Mouse (Mus musculus): Measurements from ENCODE around the gene Adra2a. TPM values are rescaled to one million over a fixed set of nuclear protein-coding genes. Genes with fewer than 3 reads are reported as not detected.

Gene Adra2a
- polyA plus RNA-seq, 1 experiment from 2014 or later, result 0.48 TPM

DNA sequence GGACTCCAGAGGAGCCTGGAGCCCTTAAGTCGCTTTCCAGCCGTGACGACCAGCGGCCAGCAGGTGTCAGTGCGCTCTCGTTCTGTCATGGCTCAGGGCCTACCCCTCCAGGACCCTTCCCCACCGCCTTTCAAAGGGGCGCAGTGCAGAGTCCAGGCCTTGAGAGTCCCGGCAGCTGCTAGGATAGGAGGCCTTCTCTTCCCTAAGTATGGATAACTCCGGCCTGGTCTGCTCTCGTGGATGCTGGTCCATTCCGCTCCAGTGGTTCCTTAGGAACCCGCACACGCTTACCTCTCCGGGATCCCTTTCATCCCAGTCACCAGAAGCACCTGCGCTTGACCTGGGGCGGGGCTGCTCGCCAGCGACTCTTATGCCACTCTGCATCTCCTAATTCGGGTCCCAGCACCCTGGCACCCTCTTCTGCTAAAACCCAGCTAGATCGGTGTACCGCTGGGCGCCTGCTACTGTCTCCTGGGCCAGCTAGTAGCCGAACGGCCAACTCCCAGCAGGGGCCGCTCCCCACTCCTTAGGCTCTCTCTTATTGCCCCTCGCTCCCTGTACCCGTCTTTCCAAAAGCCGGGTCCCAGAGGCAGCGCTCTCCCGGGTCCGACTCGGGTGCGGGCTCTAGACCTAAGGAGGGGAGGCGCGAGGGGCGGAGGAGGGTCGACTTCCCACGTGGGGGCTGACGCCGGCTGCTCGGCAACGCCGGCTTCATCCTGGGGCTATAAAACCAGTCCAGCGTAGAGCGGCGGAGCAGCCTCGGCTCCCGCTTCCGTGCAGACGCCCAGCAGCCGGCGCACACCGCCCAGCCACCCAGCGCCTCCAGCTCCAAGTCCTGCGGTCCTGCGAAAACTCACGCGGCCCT is 788 bp downstream of the Adra2a start:
- H3K36me3 ChIP-seq (ENCODE audit: control insufficient read depth, insufficient read depth, low read length), result no peaks in the 10 kb centered on the region
- H3K4me1 ChIP-seq (ENCODE audit: control insufficient read depth, insufficient read depth, low read length), result peaks cover 32% of the 10 kb centered on the region
- peak overlapping the region; percentile 55 for H3K4me3 ChIP-seq (ENCODE audit: low read depth, low read length)
- peak; percentile 59 for ATAC-seq (ENCODE audit: insufficient number of reproducible peaks, insufficient read depth, low FRiP score, low read depth)
- under 1% methylated on average over 58 of the region's 59 CpGs for WGBS
- peaks cover 8% of the 10 kb centered on the region; the same call in 1 of the 2 replicates for H3K27me3 ChIP-seq (ENCODE audit: control insufficient read depth, insufficient read depth, low read length)
- no peak overlapping the region; the same call in 1 of the 2 replicates for H3K27ac ChIP-seq (ENCODE audit: low read length)
- H3K9me3 ChIP-seq (ENCODE audit: control insufficient read depth, low read depth, low read length), result no peaks in the 10 kb centered on the region
- peak overlapping the region; percentile 22; the same call in 1 of the 2 replicates for H3K9ac ChIP-seq (replicated peaks; ENCODE audit: low read depth, low read length)
- H3K4me2 ChIP-seq (replicated peaks; ENCODE audit: low read depth, low read length), result peak overlapping the region; percentile 99

GRCm38 (mm10) chr19:54045412-54045811 is 1.5 kb downstream of the Adra2a start:
- ATAC-seq (ENCODE audit: insufficient number of reproducible peaks, insufficient read depth, low FRiP score, low read depth), result peak; percentile 12; the same call in 1 of the 2 replicates
- Histone ChIP-seq H3K4me1 (ENCODE audit: control insufficient read depth, insufficient read depth, low read length) (peaks cover 32% of the 10 kb centered on the region), H3K36me3 (ENCODE audit: control insufficient read depth, insufficient read depth, low read length) (no peaks in the 10 kb centered on the region), H3K27me3 (ENCODE audit: control insufficient read depth, insufficient read depth, low read length) (peaks cover 8% of the 10 kb centered on the region; the same call in 1 of the 2 replicates), H3K4me3 (ENCODE audit: low read depth, low read length) (peak overlapping the region; percentile 55), H3K4me2 (replicated peaks; ENCODE audit: low read depth, low read length) (peak overlapping the region; percentile 99), H3K27ac (ENCODE audit: low read length) (no peak overlapping the region; the same call in 1 of the 2 replicates), H3K9ac (replicated peaks; ENCODE audit: low read depth, low read length) (peak overlapping the region; percentile 22; the same call in 1 of the 2 replicates), H3K9me3 (ENCODE audit: control insufficient read depth, low read depth, low read length) (no peaks in the 10 kb centered on the region)
- WGBS, result under 1% methylated on average over 29 of the region's 29 CpGs

DNA sequence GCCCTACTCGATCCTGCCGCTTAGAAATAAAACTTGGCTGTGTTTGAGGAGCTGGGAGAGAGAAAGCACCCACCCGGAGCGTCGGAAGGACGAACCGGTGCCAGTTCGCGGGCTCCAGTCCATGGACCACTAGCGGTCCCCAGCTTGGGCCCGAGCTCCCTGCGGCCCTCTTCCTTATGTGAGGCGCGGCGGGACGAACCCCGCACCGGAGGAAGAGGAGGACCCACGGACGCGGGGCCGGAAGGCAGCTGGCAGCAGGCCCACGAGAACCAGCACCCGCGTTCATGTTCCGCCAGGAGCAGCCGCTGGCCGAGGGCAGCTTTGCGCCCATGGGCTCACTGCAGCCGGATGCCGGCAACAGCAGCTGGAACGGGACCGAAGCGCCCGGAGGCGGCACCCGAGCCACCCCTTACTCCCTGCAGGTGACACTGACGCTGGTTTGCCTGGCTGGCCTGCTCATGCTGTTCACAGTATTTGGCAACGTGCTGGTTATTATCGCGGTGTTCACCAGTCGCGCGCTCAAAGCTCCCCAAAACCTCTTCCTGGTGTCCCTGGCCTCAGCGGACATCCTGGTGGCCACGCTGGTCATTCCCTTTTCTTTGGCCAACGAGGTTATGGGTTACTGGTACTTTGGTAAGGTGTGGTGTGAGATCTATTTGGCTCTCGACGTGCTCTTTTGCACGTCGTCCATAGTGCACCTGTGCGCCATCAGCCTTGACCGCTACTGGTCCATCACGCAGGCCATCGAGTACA is 2.2 kb downstream of the Adra2a start:
- peaks cover 8% of the 10 kb centered on the region; the same call in 1 of the 2 replicates for H3K27me3 ChIP-seq (ENCODE audit: control insufficient read depth, insufficient read depth, low read length)

GRCm38 (mm10) chr19:54046684-54047070 is 2.7 kb downstream of the Adra2a start:
- WGBS, result under 1% methylated on average over 40 of the region's 46 CpGs
- H3K36me3 ChIP-seq (ENCODE audit: control insufficient read depth, insufficient read depth, low read length), result no peaks in the 10 kb centered on the region
- H3K9me3 ChIP-seq (ENCODE audit: control insufficient read depth, low read depth, low read length), result no peaks in the 10 kb centered on the region
- H3K4me2 ChIP-seq (replicated peaks; ENCODE audit: low read depth, low read length), result peak overlapping the region; percentile 99
- no peak overlapping the region for H3K27ac ChIP-seq (ENCODE audit: low read length)
- peak overlapping the region; percentile 18; the same call in 1 of the 2 replicates for H3K9ac ChIP-seq (replicated peaks; ENCODE audit: low read depth, low read length)
- peak overlapping the region; percentile 55 for H3K4me3 ChIP-seq (ENCODE audit: low read depth, low read length)
- peaks cover 32% of the 10 kb centered on the region for H3K4me1 ChIP-seq (ENCODE audit: control insufficient read depth, insufficient read depth, low read length)
- peaks cover 8% of the 10 kb centered on the region; the same call in 1 of the 2 replicates for H3K27me3 ChIP-seq (ENCODE audit: control insufficient read depth, insufficient read depth, low read length)
- no peak for ATAC-seq (ENCODE audit: insufficient number of reproducible peaks, insufficient read depth, low FRiP score, low read depth)

More for the DNA sequence above, 2.2 kb downstream of the Adra2a start:
- peak overlapping the region; percentile 99 for H3K4me2 ChIP-seq (replicated peaks; ENCODE audit: low read depth, low read length)
- H3K4me3 ChIP-seq (ENCODE audit: low read depth, low read length), result peak overlapping the region; percentile 55
- no peaks in the 10 kb centered on the region for H3K36me3 ChIP-seq (ENCODE audit: control insufficient read depth, insufficient read depth, low read length)
- H3K9ac ChIP-seq (replicated peaks; ENCODE audit: low read depth, low read length), result no peak overlapping the region; the same call in 1 of the 2 replicates
- H3K9me3 ChIP-seq (ENCODE audit: control insufficient read depth, low read depth, low read length), result no peaks in the 10 kb centered on the region
- WGBS, result 3% methylated on average over 55 of the region's 55 CpGs
- H3K4me1 ChIP-seq (ENCODE audit: control insufficient read depth, insufficient read depth, low read length), result peaks cover 32% of the 10 kb centered on the region
- ATAC-seq (ENCODE audit: insufficient number of reproducible peaks, insufficient read depth, low FRiP score, low read depth), result no peak
- H3K27ac ChIP-seq (ENCODE audit: low read length), result no peak overlapping the region

GRCm38 (mm10) chr19:54047386-54048050 is 3.6 kb downstream of the Adra2a start:
- H3K9me3 ChIP-seq (ENCODE audit: control insufficient read depth, low read depth, low read length), result no peaks in the 10 kb centered on the region
- peaks cover 32% of the 10 kb centered on the region for H3K4me1 ChIP-seq (ENCODE audit: control insufficient read depth, insufficient read depth, low read length)
- H3K27me3 ChIP-seq (ENCODE audit: control insufficient read depth, insufficient read depth, low read length), result peaks cover 8% of the 10 kb centered on the region; the same call in 1 of the 2 replicates
- no peak for ATAC-seq (ENCODE audit: insufficient number of reproducible peaks, insufficient read depth, low FRiP score, low read depth)
- no peaks in the 10 kb centered on the region for H3K36me3 ChIP-seq (ENCODE audit: control insufficient read depth, insufficient read depth, low read length)
- 0 out of 2 replicates have a peak overlapping the region, but pooled peaks have one; percentile 18 for H3K9ac ChIP-seq (replicated peaks; ENCODE audit: low read depth, low read length)
- H3K4me2 ChIP-seq (replicated peaks; ENCODE audit: low read depth, low read length), result peak overlapping the region; percentile 99
- peak overlapping the region; percentile 55 for H3K4me3 ChIP-seq (ENCODE audit: low read depth, low read length)
- no peak overlapping the region for H3K27ac ChIP-seq (ENCODE audit: low read length)
- whole genome bisulfite sequencing, result 4% methylated on average over 27 of the region's 27 CpGs

DNA sequence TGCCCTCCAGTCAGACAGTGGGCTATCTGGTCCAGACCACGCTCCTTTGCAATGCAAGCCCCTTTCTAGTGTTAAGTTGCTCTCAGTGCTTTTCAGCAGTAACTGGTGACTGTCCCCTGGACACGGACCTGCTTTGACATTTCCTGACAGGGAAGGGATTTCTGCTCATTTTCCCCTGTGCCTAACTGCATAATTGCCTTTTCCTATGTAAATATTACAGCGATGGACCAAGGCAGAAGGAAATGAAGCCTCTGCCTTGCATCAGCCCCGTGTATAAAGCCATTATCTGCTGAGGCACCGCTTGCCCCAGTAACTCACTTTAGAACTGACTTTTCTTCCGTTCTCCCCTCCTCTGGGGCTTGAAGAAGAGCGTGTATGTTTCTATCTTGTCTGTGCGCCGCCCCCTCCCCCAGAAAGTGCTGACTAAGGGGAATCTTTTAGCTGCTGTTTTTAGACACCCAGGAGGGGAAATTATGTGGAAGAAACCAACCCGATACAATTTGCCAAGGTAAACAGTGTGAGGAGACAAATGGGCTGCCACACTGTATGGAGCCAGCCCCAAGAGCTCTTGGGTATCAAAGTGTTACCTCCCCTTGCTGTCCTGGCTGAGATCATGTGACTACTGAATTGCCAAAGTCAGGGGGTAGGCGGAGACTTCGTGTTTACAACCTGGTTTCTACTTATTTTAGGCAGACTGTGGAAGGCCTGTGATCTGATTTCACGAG is 4.4 kb downstream of the Adra2a start:
- Histone ChIP-seq H3K9ac (replicated peaks; ENCODE audit: low read depth, low read length) (no peak overlapping the region), H3K4me3 (ENCODE audit: low read depth, low read length) (no peak overlapping the region), H3K9me3 (ENCODE audit: control insufficient read depth, low read depth, low read length) (no peaks in the 10 kb centered on the region), H3K4me2 (replicated peaks; ENCODE audit: low read depth, low read length) (no peak overlapping the region), H3K4me1 (ENCODE audit: control insufficient read depth, insufficient read depth, low read length) (peaks cover 32% of the 10 kb centered on the region), H3K27ac (ENCODE audit: low read length) (no peak overlapping the region), H3K27me3 (ENCODE audit: control insufficient read depth, insufficient read depth, low read length) (peaks cover 8% of the 10 kb centered on the region; the same call in 1 of the 2 replicates), H3K36me3 (ENCODE audit: control insufficient read depth, insufficient read depth, low read length) (no peaks in the 10 kb centered on the region)
- 11% methylated on average over 13 of the region's 13 CpGs for WGBS
- no peak for ATAC-seq (ENCODE audit: insufficient number of reproducible peaks, insufficient read depth, low FRiP score, low read depth)

DNA sequence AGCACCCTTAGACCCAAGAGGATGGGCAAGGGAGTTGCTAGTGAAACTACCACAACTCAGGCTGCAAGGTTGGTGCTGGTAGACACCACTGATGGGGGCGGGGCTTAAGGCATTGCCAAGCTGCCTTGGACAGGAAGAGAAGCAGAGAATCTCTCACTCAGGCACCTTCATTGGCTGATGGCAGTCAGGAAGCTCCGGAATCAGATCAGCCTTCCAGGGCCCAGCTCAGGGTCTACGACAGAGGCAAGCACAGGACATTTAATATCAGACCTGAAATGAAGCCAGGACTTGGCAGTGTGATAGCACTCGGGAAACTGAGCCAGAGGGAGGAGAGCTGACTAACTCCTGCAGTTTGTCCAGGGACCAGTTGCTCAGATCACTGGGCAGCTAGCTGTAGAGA is 7.7 kb downstream of the Adra2a start:
- ATAC-seq (ENCODE audit: insufficient number of reproducible peaks, insufficient read depth, low FRiP score, low read depth), result no peak
- H3K4me3 ChIP-seq (ENCODE audit: low read depth, low read length), result no peak overlapping the region
- H3K4me1 ChIP-seq (ENCODE audit: control insufficient read depth, insufficient read depth, low read length), result peaks cover 16% of the 10 kb centered on the region
- WGBS, result 77% methylated on average over 4 of the region's 4 CpGs
- H3K27ac ChIP-seq (ENCODE audit: low read length), result no peak overlapping the region
- H3K36me3 ChIP-seq (ENCODE audit: control insufficient read depth, insufficient read depth, low read length), result no peaks in the 10 kb centered on the region
- H3K9me3 ChIP-seq (ENCODE audit: control insufficient read depth, low read depth, low read length), result no peaks in the 10 kb centered on the region
- H3K27me3 ChIP-seq (ENCODE audit: control insufficient read depth, insufficient read depth, low read length), result 0 out of 2 replicates have a peak, but pooled peaks cover 2% of the 10 kb centered on the region
- no peak overlapping the region for H3K9ac ChIP-seq (replicated peaks; ENCODE audit: low read depth, low read length)
- no peak overlapping the region for H3K4me2 ChIP-seq (replicated peaks; ENCODE audit: low read depth, low read length)
